Mouse (Mus musculus) myocyte (in vitro differentiated cells): ENCODE data around the gene Catsperg1.

Source experiments
- E2F4 ChIP-seq: IDR thresholded peaks from one replicate; pipeline ENCODE4 v1.6.1; 2011; ENCODE audit warnings: mild to moderate bottlenecking, control low read depth, moderate library complexity; ENCODE audit not compliant: insufficient read depth
- MAX ChIP-seq: IDR thresholded peaks from one replicate; pipeline ENCODE4 v1.6.1; 2011; ENCODE audit warnings: low read depth, mild to moderate bottlenecking, control low read depth
- MYOD1 ChIP-seq, 3 experiments: IDR thresholded peaks; one replicate each; pipeline ENCODE4 v1.6.1; 2011; ENCODE audit warnings: control low read depth in 2 of 3, low read depth in 2 of 3, mild to moderate bottlenecking in 2 of 3, moderate library complexity in 1 of 3; ENCODE audit not compliant: insufficient read length in 2 of 3, control insufficient read depth in 1 of 3
- POLR2A ChIP-seq: IDR thresholded peaks from one replicate; pipeline ENCODE4 v1.6.1; 2011; ENCODE audit warnings: low read depth, mild to moderate bottlenecking, control low read depth, moderate library complexity; ENCODE audit not compliant: insufficient read length
- POLR2AphosphoS2 ChIP-seq: IDR thresholded peaks from one replicate; pipeline ENCODE4 v1.6.1; 2011; ENCODE audit warnings: low read depth, control low read depth; ENCODE audit not compliant: insufficient read length
- SRF ChIP-seq: IDR thresholded peaks from one replicate; pipeline ENCODE4 v1.6.1; 2011; ENCODE audit warnings: low read depth; ENCODE audit not compliant: control insufficient read depth, insufficient read length
- TCF12 ChIP-seq: IDR thresholded peaks from one replicate; pipeline ENCODE4 v1.6.1; 2011; ENCODE audit warnings: mild to moderate bottlenecking, control low read depth; ENCODE audit not compliant: poor library complexity, insufficient read depth, severe bottlenecking
- USF1 ChIP-seq: IDR thresholded peaks from one replicate; pipeline ENCODE4 v1.6.1; 2011; ENCODE audit warnings: low read depth, mild to moderate bottlenecking, control low read depth, moderate library complexity

GRCm38 (mm10) chr7:29234661-29235060, 20.8 kb upstream of the Catsperg1 start:
- TF ChIP-seq SRF, result no peak
- no peak for TF ChIP-seq POLR2AphosphoS2
- TF ChIP-seq POLR2A, result no peak
- TF ChIP-seq USF1, result no peak
- TF ChIP-seq E2F4, result no peak
- TF ChIP-seq MAX, result no peak
- no peak for TF ChIP-seq MYOD1 (IDR thresholded peaks at IDR 0.05; ENCODE audit: control insufficient read depth in 1 of 3, insufficient read length in 2 of 3, low read depth in 2 of 3)
- no peak for TF ChIP-seq TCF12
